Mouse (Mus musculus) hindbrain, embryonic 16.5 days (tissue): ENCODE measurements around the gene Aldh6a1. TPM values are rescaled to one million over a fixed set of nuclear protein-coding genes. Genes with fewer than 3 reads are reported as not detected.

ENCODE experiments used
- ATAC-seq: fragments of 200-750 bp; cut with Nextera tagmentation; 2 replicates; pipeline ENCODE4 v1.8.0; 2017; ENCODE audit warnings: moderate TSS enrichment, moderate library complexity
- H3K27ac ChIP-seq: fragments of 300-500 bp; sonication (generic); 2 replicates; pipeline ENCODE4 v1.5.1; 2014; ENCODE audit warnings: low read depth, mild to moderate bottlenecking, control low read depth, low read length, moderate library complexity
- H3K27me3 ChIP-seq: fragments of 300-500 bp; sonication (generic); replicated peaks from 2 replicates; pipeline ENCODE4 v1.6.1; 2014; ENCODE audit warnings: low read length; ENCODE audit not compliant: control insufficient read depth, insufficient read depth
- H3K36me3 ChIP-seq: fragments of 300-500 bp; sonication (generic); 2 replicates; pipeline ENCODE4 v1.6.1; 2014; ENCODE audit warnings: mild to moderate bottlenecking, low read length, moderate library complexity, mixed read lengths; ENCODE audit not compliant: control insufficient read depth, insufficient read depth
- H3K4me1 ChIP-seq: fragments of 300-500 bp; sonication (generic); 2 replicates; pipeline ENCODE4 v1.6.1; 2014; ENCODE audit warnings: low read depth, low read length; ENCODE audit not compliant: control insufficient read depth, insufficient read depth
- H3K4me2 ChIP-seq: fragments of 300-500 bp; sonication (generic); 2 replicates; pipeline ENCODE4 v1.6.1; 2014; ENCODE audit warnings: mild to moderate bottlenecking, low read length, control low read depth, moderate library complexity
- H3K4me3 ChIP-seq: fragments of 300-500 bp; sonication (generic); 2 replicates; pipeline ENCODE4 v1.5.1; 2014; ENCODE audit warnings: mild to moderate bottlenecking, low read length, control low read depth, moderate library complexity
- H3K9ac ChIP-seq: fragments of 300-500 bp; sonication (generic); 2 replicates; pipeline ENCODE4 v1.6.1; 2014; ENCODE audit warnings: low read depth, mild to moderate bottlenecking, control low read depth, low read length, moderate library complexity
- H3K9me3 ChIP-seq: fragments of 300-500 bp; sonication (generic); 2 replicates; pipeline ENCODE4 v1.6.1; 2014; ENCODE audit warnings: mild to moderate bottlenecking, low read length, moderate library complexity; ENCODE audit not compliant: control insufficient read depth
- WGBS: fragments of 180-500 bp; shearing (Covaris S2); extraction: QIAGEN DNeasy Blood & Tissue Kit; methylation state at CpG from one replicate; pipeline ENCODE4 v1.1.7; 2014; 5-methylcytosine and 5-hydroxymethylcytosine counted together
- polyA plus RNA-seq: library from polyadenylated mRNA; unstranded; fragments of >200 nt; fragmentation: Nextera tagmentation; extraction: Ambion mirVana; gene quantifications from 2 replicates; pipeline ENCODE4 v1.2.1, GENCODE M21; 2015

Gene Aldh6a1
- polyA plus RNA-seq, 1 experiment from 2014 or later, result 41.8 TPM

DNA sequence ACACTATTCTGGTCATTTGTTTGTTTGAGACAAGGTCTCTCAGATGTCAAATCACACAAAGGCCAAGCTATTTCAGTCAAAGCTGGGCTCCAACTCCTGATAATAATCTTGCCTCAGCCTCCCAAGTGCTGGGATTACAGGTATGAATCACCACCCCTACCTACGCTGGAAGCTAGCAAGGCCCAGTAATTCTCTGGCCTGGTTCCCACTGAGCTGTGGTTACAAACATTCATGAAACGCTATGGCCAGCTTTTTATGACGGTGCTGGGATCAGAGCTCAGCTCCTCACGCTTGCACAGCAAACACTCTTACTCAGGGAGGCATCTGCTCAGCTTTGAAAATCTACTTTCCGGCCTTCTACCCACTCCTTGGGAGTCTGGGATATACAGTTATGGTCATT lies 57.0 kb downstream of the Aldh6a1 start:
- Histone ChIP-seq H3K36me3 (no peaks in the 10 kb centered on the region), H3K27ac (no peak overlapping the region), H3K4me3 (no peak overlapping the region), H3K9me3 (no peaks in the 10 kb centered on the region), H3K4me2 (no peak overlapping the region), H3K9ac (no peak overlapping the region), H3K4me1 (no peaks in the 10 kb centered on the region), H3K27me3 (no peaks in the 10 kb centered on the region)
- no peak for ATAC-seq
- WGBS, result 98% methylated on average over 5 of the region's 5 CpGs

DNA sequence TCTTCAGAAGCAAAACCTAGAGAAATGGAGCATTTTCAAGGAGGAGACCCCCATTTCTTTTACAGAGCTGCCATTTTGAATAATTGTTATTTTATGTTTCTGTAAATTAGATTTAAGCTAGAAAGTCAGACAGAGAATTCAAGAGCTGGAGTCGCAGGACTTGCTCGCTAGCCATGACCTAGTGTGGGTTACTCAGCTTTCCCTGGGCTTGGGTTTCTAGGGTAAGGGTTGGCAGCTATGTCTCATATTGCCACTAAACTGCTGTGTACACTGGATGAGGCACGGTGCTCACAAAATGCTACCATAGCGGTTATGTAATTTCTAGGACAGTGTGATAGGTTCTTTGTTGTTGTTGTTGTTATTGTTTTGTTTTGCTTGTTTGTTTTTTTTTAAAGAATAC lies 58.1 kb downstream of the Aldh6a1 start:
- Histone ChIP-seq H3K27ac (no peak overlapping the region), H3K36me3 (no peaks in the 10 kb centered on the region; the same call in 1 of the 2 replicates), H3K4me1 (no peaks in the 10 kb centered on the region), H3K9me3 (no peaks in the 10 kb centered on the region), H3K4me3 (no peak overlapping the region), H3K4me2 (no peak overlapping the region), H3K27me3 (no peaks in the 10 kb centered on the region), H3K9ac (no peak overlapping the region)
- WGBS, result 96% methylated on average over 4 of the region's 4 CpGs
- ATAC-seq, result no peak

DNA sequence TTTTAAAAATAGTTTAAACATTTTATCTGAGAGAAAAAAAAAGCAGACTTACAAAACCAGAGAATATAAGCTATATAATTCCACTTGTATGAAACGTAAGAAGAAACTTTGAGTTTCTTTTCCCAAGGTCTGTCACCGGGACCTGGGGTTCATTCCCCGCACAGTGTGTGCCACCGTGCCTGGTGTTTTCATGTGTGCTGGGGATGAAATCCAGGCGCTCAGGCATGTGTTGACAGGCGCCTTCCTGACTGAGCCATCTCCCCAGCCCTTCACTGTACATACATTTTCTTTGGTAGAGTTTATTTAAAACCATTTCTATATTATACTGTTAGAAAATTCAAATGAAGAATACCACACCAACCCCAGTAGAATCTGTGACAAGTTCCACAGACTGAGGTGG lies 60.5 kb downstream of the Aldh6a1 start:
- no peak overlapping the region for H3K27ac ChIP-seq
- no peaks in the 10 kb centered on the region for H3K9me3 ChIP-seq
- ATAC-seq, result no peak
- H3K27me3 ChIP-seq, result no peaks in the 10 kb centered on the region
- H3K4me3 ChIP-seq, result no peak overlapping the region
- 88% methylated on average over 6 of the region's 6 CpGs for WGBS
- H3K9ac ChIP-seq, result no peak overlapping the region
- H3K4me1 ChIP-seq, result no peaks in the 10 kb centered on the region
- H3K36me3 ChIP-seq, result no peaks in the 10 kb centered on the region; the same call in 1 of the 2 replicates
- H3K4me2 ChIP-seq, result no peak overlapping the region

DNA sequence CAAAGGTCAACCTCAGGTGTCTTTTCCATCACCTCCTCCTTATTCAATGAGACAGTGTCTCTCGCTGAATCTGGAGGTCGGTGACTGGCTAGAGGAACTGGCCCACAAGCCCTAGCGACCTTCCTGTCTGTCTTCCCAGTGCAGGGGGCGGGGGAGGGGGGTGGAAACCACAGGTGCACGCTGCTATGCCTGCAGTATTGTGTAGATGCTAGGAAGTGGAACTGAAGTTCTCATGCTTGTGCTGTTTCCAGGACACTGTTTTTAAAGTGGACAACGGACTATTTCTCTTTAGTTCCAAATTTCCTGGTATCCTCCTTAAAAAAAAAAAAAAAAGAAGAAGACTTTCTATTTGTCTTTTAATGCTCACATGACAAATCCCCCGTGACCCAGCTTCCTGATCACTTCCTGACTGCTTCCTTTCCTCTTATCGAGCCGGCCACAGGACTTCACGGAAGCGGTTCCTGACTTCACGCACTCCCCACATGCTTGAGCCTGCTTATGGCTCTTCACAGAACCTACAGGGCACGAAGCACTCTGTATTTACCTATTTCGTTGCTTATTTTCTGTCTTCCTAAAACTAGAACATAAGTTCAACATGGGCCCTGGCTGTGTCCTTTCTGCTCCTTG lies 61.9 kb downstream of the Aldh6a1 start:
- Histone ChIP-seq H3K4me3 (no peak overlapping the region), H3K4me2 (no peak overlapping the region), H3K9me3 (no peaks in the 10 kb centered on the region), H3K27me3 (no peaks in the 10 kb centered on the region), H3K27ac (no peak overlapping the region), H3K36me3 (no peaks in the 10 kb centered on the region; the same call in none of the 2 replicates), H3K9ac (no peak overlapping the region), H3K4me1 (no peaks in the 10 kb centered on the region)
- ATAC-seq, result no peak
- 78% methylated on average over 14 of the region's 14 CpGs for WGBS

DNA sequence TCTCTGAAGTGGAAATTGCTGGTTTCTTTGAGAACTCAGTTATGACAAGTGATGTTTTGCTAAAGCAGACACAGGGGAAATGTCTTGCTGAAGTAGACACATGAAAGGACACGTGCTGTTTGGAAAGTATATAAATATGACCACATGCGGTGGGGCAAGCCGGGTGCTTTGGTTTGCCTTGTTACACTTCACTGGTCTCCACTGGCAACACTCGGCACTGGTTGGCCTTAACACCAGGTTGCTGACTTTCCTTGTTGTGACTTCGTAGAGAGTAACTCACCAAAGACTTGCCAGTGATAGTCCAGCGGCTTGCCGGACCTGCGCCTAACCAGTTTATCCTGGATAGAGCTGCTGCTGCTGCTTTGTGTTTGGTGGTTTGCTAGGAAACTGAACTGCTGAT lies 62.7 kb downstream of the Aldh6a1 start:
- no peak overlapping the region for H3K4me2 ChIP-seq
- ATAC-seq, result no peak
- 76% methylated on average over 8 of the region's 8 CpGs for WGBS
- H3K9me3 ChIP-seq, result no peaks in the 10 kb centered on the region
- no peaks in the 10 kb centered on the region for H3K27me3 ChIP-seq
- no peaks in the 10 kb centered on the region for H3K4me1 ChIP-seq
- H3K4me3 ChIP-seq, result no peak overlapping the region
- H3K9ac ChIP-seq, result no peak overlapping the region
- no peak overlapping the region for H3K27ac ChIP-seq
- H3K36me3 ChIP-seq, result no peaks in the 10 kb centered on the region; the same call in none of the 2 replicates

DNA sequence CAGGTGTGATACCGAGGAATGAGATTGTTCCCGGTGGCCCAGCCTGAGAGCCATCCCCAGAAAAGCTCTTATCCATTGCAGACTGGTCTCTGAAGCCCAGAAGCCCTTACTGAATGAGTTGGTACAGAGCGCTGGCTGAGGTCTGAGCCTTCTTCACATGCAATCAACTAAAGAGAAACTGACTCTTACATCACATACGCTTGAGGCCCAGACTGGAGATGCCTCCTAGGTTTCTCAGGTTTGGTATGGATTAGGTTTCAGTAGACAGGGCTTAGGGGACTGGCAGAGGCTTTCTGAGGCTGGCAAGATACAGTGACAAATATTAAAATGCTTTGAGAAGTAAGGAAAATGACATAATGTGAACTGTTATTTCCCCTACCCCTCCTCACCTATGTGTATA lies 65.4 kb downstream of the Aldh6a1 start:
- no peaks in the 10 kb centered on the region for H3K27me3 ChIP-seq
- H3K4me2 ChIP-seq, result no peak overlapping the region
- H3K36me3 ChIP-seq, result no peaks in the 10 kb centered on the region; the same call in none of the 2 replicates
- no peak overlapping the region for H3K4me3 ChIP-seq
- H3K27ac ChIP-seq, result no peak overlapping the region
- WGBS, result 98% methylated on average over 4 of the region's 4 CpGs
- no peak overlapping the region for H3K9ac ChIP-seq
- no peaks in the 10 kb centered on the region for H3K4me1 ChIP-seq
- no peak for ATAC-seq
- no peaks in the 10 kb centered on the region for H3K9me3 ChIP-seq

DNA sequence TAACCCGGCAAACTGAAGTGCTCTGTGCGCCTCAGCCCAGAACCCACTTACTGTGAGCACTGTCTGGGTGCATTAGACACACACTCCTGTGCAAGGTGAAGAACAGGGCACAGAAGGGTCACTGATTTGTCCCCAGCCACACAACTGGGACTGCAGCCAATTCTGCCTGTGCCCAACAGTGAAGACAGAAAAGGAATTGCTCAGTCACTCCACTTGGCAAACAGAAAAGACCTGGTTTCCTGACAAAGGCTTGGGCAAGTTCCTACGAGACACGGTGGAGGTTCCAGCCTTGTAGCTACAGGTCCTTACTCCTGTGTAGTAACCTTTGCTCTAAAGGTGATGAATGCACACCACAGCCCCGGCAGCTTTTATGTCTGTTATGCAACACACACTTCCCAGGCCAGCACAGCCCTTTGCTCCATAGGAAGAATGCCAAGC lies 66.1 kb downstream of the Aldh6a1 start:
- no peak overlapping the region for H3K4me2 ChIP-seq
- H3K4me1 ChIP-seq, result no peaks in the 10 kb centered on the region
- WGBS, result 57% methylated on average over 5 of the region's 5 CpGs
- H3K36me3 ChIP-seq, result no peaks in the 10 kb centered on the region; the same call in none of the 2 replicates
- no peak overlapping the region for H3K27ac ChIP-seq
- no peaks in the 10 kb centered on the region for H3K27me3 ChIP-seq
- no peak overlapping the region for H3K9ac ChIP-seq
- no peaks in the 10 kb centered on the region for H3K9me3 ChIP-seq
- H3K4me3 ChIP-seq, result no peak overlapping the region
- ATAC-seq, result 0 out of 2 replicates have a peak, but pooled peaks have one; percentile 40

DNA sequence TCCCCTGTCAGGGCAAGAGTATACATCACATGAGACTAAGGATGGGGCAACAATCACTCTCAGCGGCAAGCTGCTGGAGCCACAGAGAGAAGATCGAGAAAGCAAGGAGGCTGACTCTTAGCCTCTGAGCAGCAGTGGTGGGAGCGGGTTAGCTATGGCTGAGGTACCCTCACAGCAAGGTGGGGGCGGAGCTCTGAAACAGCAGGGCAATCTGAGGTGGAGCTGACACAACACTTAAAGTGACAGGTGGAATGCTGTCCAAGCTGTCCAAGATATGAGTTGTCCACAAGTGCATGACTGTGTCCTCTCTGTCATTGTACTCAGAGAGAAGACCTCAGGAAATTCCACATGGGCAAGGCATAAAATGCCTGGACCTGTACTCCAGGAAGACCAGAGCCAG lies 68.4 kb downstream of the Aldh6a1 start:
- H3K4me2 ChIP-seq, result no peak overlapping the region
- no peaks in the 10 kb centered on the region for H3K27me3 ChIP-seq
- H3K9me3 ChIP-seq, result no peaks in the 10 kb centered on the region
- H3K36me3 ChIP-seq, result peaks cover 2% of the 10 kb centered on the region; the same call in 1 of the 2 replicates
- no peak for ATAC-seq
- 86% methylated on average over 4 of the region's 4 CpGs for WGBS
- H3K9ac ChIP-seq, result no peak overlapping the region
- H3K4me3 ChIP-seq, result no peak overlapping the region
- H3K4me1 ChIP-seq, result no peaks in the 10 kb centered on the region
- H3K27ac ChIP-seq, result no peak overlapping the region
